Mouse (Mus musculus) c-Kit-positive CD71-positive TER-119-positive erythroid progenitor cells, embryonic 14.5 days (primary cell): ENCODE measurements at regions not wholly inside any gene's neighbourhood (a gene's known extent, or its start where the extent isn't known, plus 50 kb on each side); places are given as distances from the start of the nearest gene placed in this dataset.

ENCODE experiments used
- DNase-seq: peaks from one replicate; pipeline ENCODE4 v3.0.0-alpha.2; 2013; ENCODE audit warnings: low spot score

GRCm38 (mm10) chr12:109662179-109662578 lies 62.0 kb upstream of the Rtl1 start:
- DNase-seq: no peak

DNA sequence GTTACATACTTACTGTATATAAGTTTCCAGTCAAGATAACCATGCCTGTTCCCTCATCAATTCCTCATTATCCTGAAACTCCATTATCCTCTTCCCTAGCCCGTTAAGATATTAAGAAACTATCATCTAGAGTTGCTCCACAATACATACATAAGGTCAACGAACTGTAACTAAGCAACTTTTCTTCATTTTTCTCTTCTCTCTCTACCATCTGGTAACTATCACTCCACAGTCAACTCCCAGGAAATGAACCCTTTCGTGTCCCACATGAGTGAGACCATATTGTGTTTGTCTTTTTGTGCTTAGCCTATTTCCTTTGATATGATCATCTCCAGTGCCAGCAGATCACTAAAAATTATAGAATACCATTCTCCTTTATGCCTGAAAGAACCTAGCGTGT lies 74.6 kb upstream of the Rtl1 start:
- DNase-seq: no peak

- no peak for DNase-seq
Observed at GRCm38 (mm10) chr12:109694046-109694445, 93.9 kb upstream of the Rtl1 start.

GRCm38 (mm10) chr12:109694801-109695430 lies 94.8 kb upstream of the Rtl1 start:
- no peak for DNase-seq

- DNase-seq: no peak
Observed at GRCm38 (mm10) chr12:109706820-109707219, 106.7 kb upstream of the Rtl1 start.

DNA sequence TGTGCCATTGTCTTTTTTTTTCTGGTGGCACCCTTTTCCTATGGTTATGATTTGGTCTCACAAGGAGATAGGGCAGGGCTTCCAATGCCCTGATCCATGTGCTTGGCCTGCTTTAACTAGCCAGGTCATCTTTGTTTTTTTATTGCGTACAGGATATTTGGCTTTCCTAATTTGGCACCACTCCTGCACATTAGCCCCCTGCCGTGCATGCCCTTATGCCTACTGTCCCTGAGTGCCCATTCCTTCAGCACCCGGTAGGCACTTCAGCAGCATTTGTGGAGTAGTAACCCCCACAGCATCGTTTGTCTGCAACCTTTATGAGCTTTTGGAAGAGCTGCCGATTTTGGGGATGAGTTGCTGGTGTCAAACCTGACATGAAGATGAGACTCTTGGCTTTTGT lies 109.5 kb upstream of the Rtl1 start:
- no peak for DNase-seq

DNA sequence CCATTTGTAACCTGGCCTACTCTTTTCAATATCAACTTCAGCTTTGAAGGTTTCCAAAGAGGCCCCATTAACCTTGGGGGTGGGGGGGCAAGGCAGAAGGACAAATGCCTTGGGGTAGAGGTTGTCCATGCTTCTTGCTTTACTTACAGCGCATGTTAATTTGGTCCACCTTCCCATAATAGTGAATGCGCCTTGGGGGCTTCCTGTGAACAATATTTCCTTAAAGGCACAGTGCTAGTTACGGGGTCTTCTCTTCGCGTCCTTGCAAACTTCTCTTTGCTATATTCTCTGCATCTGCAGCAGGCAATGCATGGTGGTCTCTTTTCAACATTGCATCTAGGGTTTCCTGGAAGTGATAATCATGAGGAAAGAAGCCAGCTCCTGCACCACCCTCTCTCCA lies 111.3 kb upstream of the Rtl1 start:
- DNase-seq: no peak

DNA sequence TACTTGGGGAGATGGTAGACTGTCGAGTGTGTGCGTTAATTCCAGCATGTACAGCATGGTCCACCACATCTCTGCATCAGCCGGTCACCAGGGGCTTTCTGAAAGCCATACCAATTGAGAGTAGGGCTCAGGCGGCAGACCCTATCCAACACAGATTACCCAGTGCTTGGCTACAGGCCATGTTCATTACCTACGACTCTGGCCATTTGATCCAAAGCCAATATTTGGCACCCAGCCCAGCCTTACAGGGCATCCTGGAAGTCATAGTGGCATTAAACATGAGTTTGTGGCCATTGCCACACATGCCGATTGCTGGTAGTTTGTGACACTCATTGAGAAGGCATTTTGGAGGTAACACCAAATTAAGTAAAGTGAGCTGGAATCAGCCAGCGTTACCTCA lies 111.8 kb upstream of the Rtl1 start:
- no peak for DNase-seq

DNA sequence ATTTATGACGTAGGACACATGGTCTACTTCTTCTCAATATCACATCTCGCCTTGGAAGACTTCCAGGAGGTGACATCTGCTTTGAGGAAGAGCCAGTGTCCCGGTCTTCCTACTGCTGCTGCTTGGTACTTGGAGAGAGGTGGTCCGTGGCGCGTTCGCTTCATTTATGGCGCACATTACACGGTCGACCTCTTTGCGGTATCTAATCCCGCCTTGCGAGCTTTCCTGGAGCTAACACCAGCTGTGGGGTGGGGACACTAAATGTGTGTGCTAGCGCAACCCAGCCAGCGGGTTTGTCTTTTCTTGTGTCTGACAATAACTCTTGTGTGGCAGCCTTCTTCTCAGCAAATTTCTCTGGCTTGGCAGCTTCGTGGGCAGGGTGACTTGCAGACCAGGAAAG lies 112.3 kb upstream of the Rtl1 start:
- no peak for DNase-seq

- no peak for DNase-seq
Observed at GRCm38 (mm10) chr12:109713041-109713440, 112.9 kb upstream of the Rtl1 start.

DNA sequence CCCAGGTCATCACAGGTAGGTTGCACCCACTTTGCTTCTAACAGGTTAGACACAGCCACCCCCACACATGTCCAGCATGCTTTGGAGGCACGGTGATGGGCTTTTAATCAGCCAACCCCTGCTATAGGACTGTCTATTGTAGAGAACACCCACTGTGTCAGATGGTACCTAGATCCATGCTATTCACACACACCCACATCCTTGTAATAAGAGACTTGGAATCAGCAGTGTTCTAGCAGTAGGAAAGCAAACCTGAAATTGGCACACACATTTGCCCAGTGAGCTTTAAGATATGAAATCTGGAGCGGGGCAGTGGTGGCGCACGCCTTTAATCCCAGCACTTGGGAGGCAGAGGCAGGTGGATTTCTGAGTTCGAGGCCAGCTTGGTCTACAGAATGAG lies 113.9 kb upstream of the Rtl1 start:
- no peak for DNase-seq

DNA sequence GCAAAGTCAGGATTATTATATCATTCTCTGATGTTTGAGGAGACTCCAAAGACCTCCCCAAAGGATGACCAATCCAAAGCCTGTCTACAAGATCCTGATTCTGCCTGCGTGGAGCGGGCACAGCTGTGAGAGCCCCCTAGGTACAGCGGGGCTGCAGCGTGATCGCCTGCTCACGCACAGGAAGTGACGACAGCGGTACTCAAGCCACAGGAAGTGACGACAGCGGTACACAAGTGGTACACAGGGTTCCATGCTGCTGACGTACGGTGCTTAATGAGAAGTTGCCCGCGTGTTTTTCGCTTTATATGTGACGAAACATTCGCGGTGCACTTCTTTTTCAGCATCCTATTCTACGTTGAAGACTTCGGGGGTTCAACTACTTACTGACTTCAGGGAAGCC lies 116.9 kb upstream of the Rtl1 start:
- no peak for DNase-seq

GRCm38 (mm10) chr12:109718036-109718435 lies 117.9 kb upstream of the Rtl1 start:
- no peak for DNase-seq

- no peak for DNase-seq
Observed at GRCm38 (mm10) chr12:109738201-109738600, 138.1 kb upstream of the Rtl1 start.

DNA sequence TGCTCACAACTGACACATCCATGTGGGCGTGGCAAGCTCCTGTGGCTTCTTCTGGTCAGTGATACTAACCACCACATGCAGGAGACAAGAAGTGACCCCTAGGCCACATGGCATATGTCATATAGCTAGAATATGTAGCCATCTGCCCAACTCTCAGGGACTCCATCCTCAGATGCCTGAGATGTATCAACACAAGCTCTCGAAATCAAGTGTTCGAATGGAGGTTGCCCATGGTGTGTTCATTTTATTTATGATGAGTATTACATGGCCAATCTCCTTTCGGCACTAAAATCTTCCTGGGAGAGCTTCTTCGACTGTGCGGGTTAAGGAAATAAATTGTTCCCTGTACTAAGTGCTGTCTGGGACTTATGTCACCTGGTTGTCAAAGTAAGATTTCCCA lies 138.8 kb upstream of the Rtl1 start:
- DNase-seq: no peak

DNA sequence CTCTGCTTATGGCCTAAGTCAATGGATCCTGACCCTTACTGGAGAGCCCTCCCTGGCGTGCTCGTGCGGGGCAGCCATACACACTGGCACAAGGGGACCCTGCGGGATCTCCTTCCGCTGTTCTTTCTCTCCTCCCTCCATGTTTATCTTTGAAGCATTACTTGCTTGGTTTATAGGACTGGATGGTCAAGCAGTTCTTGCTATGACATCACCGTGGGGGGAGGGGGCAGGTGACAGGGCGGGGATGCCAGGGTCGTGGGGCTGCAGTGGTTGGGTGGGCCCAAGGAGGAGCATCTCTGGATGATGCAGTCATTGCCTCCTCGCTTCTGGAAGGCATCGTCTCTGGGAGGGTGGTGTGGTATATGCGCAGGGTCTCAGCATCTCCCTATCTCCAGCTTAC lies 142.4 kb upstream of the Rtl1 start:
- DNase-seq: no peak

- DNase-seq: no peak
Observed at GRCm38 (mm10) chr12:109743036-109743650, 143.0 kb upstream of the Rtl1 start.

DNA sequence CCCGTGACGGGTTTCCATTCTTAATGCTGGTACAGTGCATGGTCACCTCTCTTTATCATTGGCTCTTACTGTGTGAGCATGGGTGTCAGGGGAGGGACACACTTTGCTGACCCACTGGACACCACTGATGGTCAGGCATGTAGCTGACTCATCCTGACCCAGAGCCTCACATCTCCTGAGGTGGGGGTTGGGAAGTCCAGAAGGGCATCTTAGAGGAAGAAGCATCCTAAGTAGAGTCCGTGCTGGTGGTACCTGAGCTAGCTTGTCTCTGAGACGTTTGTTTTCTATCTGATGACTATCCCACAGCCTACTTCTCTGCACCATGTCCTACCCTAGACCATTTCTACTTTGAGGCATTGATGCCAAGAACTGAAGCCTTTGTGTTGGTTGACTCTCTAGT lies 144.1 kb upstream of the Rtl1 start:
- DNase-seq: no peak

DNA sequence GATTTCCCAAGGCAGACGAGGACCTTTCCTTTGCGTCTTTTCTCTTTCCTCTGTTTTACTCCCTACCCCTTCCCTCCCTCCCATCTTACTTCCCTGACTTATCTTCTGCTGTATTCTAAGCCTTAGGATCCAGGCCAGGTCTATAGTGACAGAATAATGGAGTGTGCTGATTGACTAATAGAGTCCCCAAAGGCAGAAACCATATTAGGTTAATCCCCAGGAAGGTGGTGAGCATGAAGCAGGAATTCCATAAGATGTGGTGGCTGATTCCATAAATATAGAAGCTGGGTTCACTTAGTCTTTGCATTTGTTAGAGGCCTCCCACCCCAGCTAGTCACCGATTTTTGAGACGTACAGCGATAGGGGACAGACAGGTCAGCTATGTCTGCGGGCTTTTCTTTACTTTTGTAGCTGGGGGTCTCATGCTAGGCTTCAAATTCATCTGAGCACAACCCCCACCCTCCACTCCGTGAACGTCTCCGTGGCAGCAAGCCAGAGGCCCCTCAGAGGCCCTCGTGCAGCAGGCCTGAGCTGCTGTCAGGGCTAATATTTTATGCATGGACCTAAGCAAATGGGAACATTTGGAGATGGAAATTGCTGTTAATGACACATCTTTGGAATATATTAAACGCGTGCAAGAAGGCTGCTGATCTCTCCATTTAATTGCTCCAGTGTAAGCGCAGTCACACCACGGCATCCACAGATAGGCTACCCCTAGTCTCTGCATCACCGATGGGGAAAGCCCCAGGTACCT lies 145.8 kb upstream of the Rtl1 start:
- DNase-seq: no peak

- no peak for DNase-seq
Observed at GRCm38 (mm10) chr12:109747201-109747600, 147.1 kb upstream of the Rtl1 start.

GRCm38 (mm10) chr12:109747776-109748175 lies 147.6 kb upstream of the Rtl1 start:
- no peak for DNase-seq

- DNase-seq: no peak
Observed at GRCm38 (mm10) chr12:109748326-109749059, 148.4 kb upstream of the Rtl1 start.

GRCm38 (mm10) chr12:109749256-109749655 lies 149.1 kb upstream of the Rtl1 start:
- DNase-seq: no peak
